ENCODE assay signal across 13 mouse cellular contexts in the genomic region with DNA sequence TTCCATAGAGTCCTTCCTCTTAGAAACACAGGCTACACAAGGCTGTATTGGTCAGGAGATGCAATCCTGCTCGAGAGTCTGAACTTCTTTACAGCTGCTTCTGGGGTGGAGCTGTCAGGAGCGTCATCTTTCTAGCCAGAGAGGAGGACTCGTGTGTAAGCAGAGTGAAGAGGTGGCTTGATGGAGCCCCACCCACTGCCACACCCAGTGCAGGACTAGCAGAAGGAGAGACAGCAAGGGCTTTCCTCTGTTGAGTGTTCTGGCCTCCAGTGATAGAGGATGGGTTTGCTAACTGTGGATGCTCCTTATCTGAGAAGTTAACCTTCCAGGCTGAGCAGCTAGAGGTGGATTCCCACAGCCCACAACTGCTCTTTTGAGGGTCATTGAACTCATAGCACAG.
DNase-seq lines count a peak whose midpoint lies in the region; ATAC-seq lines count a peak whose summit lies in the region.
"Had no signal": no experiment of that assay in that cellular context is flagged by ENCODE, and none has a peak within 500 bp of the region (broad histone marks: within the 10 kb centered on the region; RNA-seq: fewer than 3 reads in every experiment).

No protein-coding gene starts in this region.

- no peak overlapping the region for H3K4me2 ChIP-seq in limb, embryonic 15.5 days
- H3K4me2 ChIP-seq in liver, embryonic 12.5 days = peak overlapping the region; percentile 53
- H3K4me2 ChIP-seq in stomach, embryonic 14.5 days (replicated peaks; ENCODE audit: low read depth, low read length) = no peak overlapping the region
- H3K4me2 ChIP-seq: hindbrain, embryonic 15.5 days; limb, embryonic 13.5 days; neural tube, embryonic 15.5 days had no signal

- no peak overlapping the region for H3K4me3 ChIP-seq in limb, embryonic 15.5 days
- no peak overlapping the region for H3K4me3 ChIP-seq in limb, embryonic 10.5 days
- peak overlapping the region; percentile 11; the same call in 1 of the 2 replicates for H3K4me3 ChIP-seq in liver, embryonic 12.5 days
- H3K4me3 ChIP-seq in stomach, embryonic 14.5 days (ENCODE audit: low read depth, low read length) = no peak overlapping the region
- H3K4me3 ChIP-seq: hindbrain, embryonic 15.5 days; layer of hippocampus, adult 2 months; limb, embryonic 13.5 days; neural tube, embryonic 15.5 days had no signal

- no peaks in the 10 kb centered on the region for H3K9me3 ChIP-seq in limb, embryonic 15.5 days
- no peaks in the 10 kb centered on the region for H3K9me3 ChIP-seq in limb, embryonic 10.5 days (replicated peaks)
- H3K9me3 ChIP-seq in liver, embryonic 12.5 days (replicated peaks) = no peaks in the 10 kb centered on the region
- no peaks in the 10 kb centered on the region for H3K9me3 ChIP-seq in stomach, embryonic 14.5 days (ENCODE audit: control insufficient read depth, low read depth, low read length)
- H3K9me3 ChIP-seq: hindbrain, embryonic 15.5 days; limb, embryonic 13.5 days; neural tube, embryonic 15.5 days had no signal

- no peaks in the 10 kb centered on the region for H3K36me3 ChIP-seq in limb, embryonic 15.5 days
- H3K36me3 ChIP-seq in limb, embryonic 10.5 days = no peaks in the 10 kb centered on the region
- H3K36me3 ChIP-seq in liver, embryonic 12.5 days = no peaks in the 10 kb centered on the region
- H3K36me3 ChIP-seq in stomach, embryonic 14.5 days (ENCODE audit: control insufficient read depth, insufficient read depth, low read length) = no peaks in the 10 kb centered on the region
- H3K36me3 ChIP-seq: hindbrain, embryonic 15.5 days; limb, embryonic 13.5 days; neural tube, embryonic 15.5 days had no signal

- no peak for DNase-seq in limb, embryonic 10.5 days (ENCODE audit: low spot score)
- peak; percentile 87 for DNase-seq in c-Kit-positive CD71-positive TER-119-positive erythroid progenitor cells, embryonic 14.5 days (ENCODE audit: low spot score)
- DNase-seq in embryo, embryonic 10 days (ENCODE audit: low spot score) = no peak
- DNase-seq in MN1 (ENCODE audit: low spot score) = no peak
- no peak for DNase-seq in layer of hippocampus, adult 18-20 months (ENCODE audit: low spot score in 2 of 2)
- DNase-seq: midbrain, embryonic 14.5 days had no signal

- 39% methylated on average over 3 of the region's 3 CpGs for WGBS in limb, embryonic 15.5 days
- WGBS in limb, embryonic 10.5 days = 44% methylated on average over 3 of the region's 3 CpGs
- 12% methylated on average over 3 of the region's 3 CpGs for WGBS in liver, embryonic 12.5 days (ENCODE audit: insufficient replicate concordance)
- 43% methylated on average over 3 of the region's 3 CpGs for WGBS in stomach, embryonic 14.5 days

- ATAC-seq in limb, embryonic 15.5 days (ENCODE audit: insufficient number of reproducible peaks, low FRiP score, low TSS enrichment, low read depth) = no peak
- peak; percentile 100 for ATAC-seq in liver, embryonic 12.5 days
- peak; percentile 81; the same call in 1 of the 2 replicates for ATAC-seq in stomach, embryonic 14.5 days (ENCODE audit: insufficient number of reproducible peaks, insufficient read depth, low FRiP score, low read depth)

- peak overlapping the region; percentile 1; the same call in 1 of the 2 replicates for H3K27ac ChIP-seq in limb, embryonic 15.5 days
- H3K27ac ChIP-seq in limb, embryonic 10.5 days = no peak overlapping the region
- H3K27ac ChIP-seq in liver, embryonic 12.5 days = peak overlapping the region; percentile 95
- H3K27ac ChIP-seq in stomach, embryonic 14.5 days (ENCODE audit: low read length) = no peak overlapping the region
- H3K27ac ChIP-seq: hindbrain, embryonic 15.5 days; layer of hippocampus, adult 2 months; limb, embryonic 13.5 days; neural tube, embryonic 15.5 days had no signal

- no peak overlapping the region for H3K9ac ChIP-seq in limb, embryonic 15.5 days
- peak overlapping the region; percentile 65 for H3K9ac ChIP-seq in liver, embryonic 12.5 days
- H3K9ac ChIP-seq in stomach, embryonic 14.5 days (replicated peaks; ENCODE audit: low read depth, low read length) = no peak overlapping the region
- H3K9ac ChIP-seq: hindbrain, embryonic 15.5 days; limb, embryonic 13.5 days; neural tube, embryonic 15.5 days had no signal

- H3K27me3 ChIP-seq in limb, embryonic 15.5 days = no peaks in the 10 kb centered on the region
- H3K27me3 ChIP-seq in limb, embryonic 10.5 days (ENCODE audit: low read depth, poor library complexity, severe bottlenecking) = no peaks in the 10 kb centered on the region
- 0 out of 2 replicates have a peak, but pooled peaks cover 8% of the 10 kb centered on the region for H3K27me3 ChIP-seq in liver, embryonic 12.5 days (replicated peaks)
- H3K27me3 ChIP-seq in stomach, embryonic 14.5 days (ENCODE audit: control insufficient read depth, insufficient read depth, low read length) = no peaks in the 10 kb centered on the region
- H3K27me3 ChIP-seq: hindbrain, embryonic 15.5 days; limb, embryonic 13.5 days; neural tube, embryonic 15.5 days had no signal

- peaks cover 28% of the 10 kb centered on the region for H3K4me1 ChIP-seq in limb, embryonic 15.5 days
- H3K4me1 ChIP-seq in limb, embryonic 10.5 days = peaks cover 10% of the 10 kb centered on the region; the same call in 1 of the 2 replicates
- peaks cover 74% of the 10 kb centered on the region for H3K4me1 ChIP-seq in liver, embryonic 12.5 days
- H3K4me1 ChIP-seq in stomach, embryonic 14.5 days (ENCODE audit: control insufficient read depth, insufficient read depth, low read length) = 0 out of 2 replicates have a peak, but pooled peaks cover 4% of the 10 kb centered on the region
- H3K4me1 ChIP-seq: hindbrain, embryonic 15.5 days; neural tube, embryonic 15.5 days had no signal

Comparison
In these comparisons a context has a peak if more than half of its experiments do, and no peak if none do; other contexts are left out.
1. H3K27ac ChIP-seq: peak in limb, embryonic 15.5 days (single experiment) and liver, embryonic 12.5 days (single experiment); none in limb, embryonic 10.5 days (single experiment) and stomach, embryonic 14.5 days (single experiment).